Mouse (Mus musculus) embryonic facial prominence, embryonic 10.5 days (tissue): ENCODE measurements around the gene Tiam1. TPM values are rescaled to one million over a fixed set of nuclear protein-coding genes. Genes with fewer than 3 reads are reported as not detected.

ENCODE experiments used
- DNase-seq: peaks from one replicate; pipeline ENCODE4 v3.0.0-alpha.2; 2017; ENCODE audit warnings: low spot score
- H3K27ac ChIP-seq: fragments of 300-500 bp; sonication (generic); replicated peaks from 2 replicates; pipeline ENCODE4 v1.5.1; 2016; ENCODE audit warnings: mild to moderate bottlenecking
- H3K27me3 ChIP-seq: fragments of 300-500 bp; sonication (generic); replicated peaks from 2 replicates; pipeline ENCODE4 v1.6.1; 2016; ENCODE audit warnings: low read depth, mild to moderate bottlenecking; ENCODE audit not compliant: poor library complexity, severe bottlenecking
- H3K36me3 ChIP-seq: fragments of 300-500 bp; sonication (generic); replicated peaks from 2 replicates; pipeline ENCODE4 v1.6.1; 2016; ENCODE audit warnings: mild to moderate bottlenecking, moderate library complexity
- H3K4me1 ChIP-seq: fragments of 300-500 bp; sonication (generic); 2 replicates; pipeline ENCODE4 v1.6.1; 2016
- H3K4me3 ChIP-seq: fragments of 300-500 bp; sonication (generic); 2 replicates; pipeline ENCODE4 v1.5.1; 2016; ENCODE audit warnings: mild to moderate bottlenecking, moderate library complexity
- H3K9me3 ChIP-seq: fragments of 300-500 bp; sonication (generic); 2 replicates; pipeline ENCODE4 v1.6.1; 2016; ENCODE audit warnings: mild to moderate bottlenecking
- WGBS: fragments of 180-500 bp; shearing (Covaris S2); methylation state at CpG from one replicate; pipeline ENCODE4 v1.1.7; 2016; 5-methylcytosine and 5-hydroxymethylcytosine counted together
- polyA plus RNA-seq: library from polyadenylated mRNA; unstranded; fragments of >200 nt; fragmentation: Nextera tagmentation; extraction: Ambion mirVana; gene quantifications from 2 replicates; pipeline ENCODE4 v1.2.1, GENCODE M21; 2016

Gene Tiam1
- polyA plus RNA-seq, 1 experiment from 2014 or later: 25.3 TPM

DNA sequence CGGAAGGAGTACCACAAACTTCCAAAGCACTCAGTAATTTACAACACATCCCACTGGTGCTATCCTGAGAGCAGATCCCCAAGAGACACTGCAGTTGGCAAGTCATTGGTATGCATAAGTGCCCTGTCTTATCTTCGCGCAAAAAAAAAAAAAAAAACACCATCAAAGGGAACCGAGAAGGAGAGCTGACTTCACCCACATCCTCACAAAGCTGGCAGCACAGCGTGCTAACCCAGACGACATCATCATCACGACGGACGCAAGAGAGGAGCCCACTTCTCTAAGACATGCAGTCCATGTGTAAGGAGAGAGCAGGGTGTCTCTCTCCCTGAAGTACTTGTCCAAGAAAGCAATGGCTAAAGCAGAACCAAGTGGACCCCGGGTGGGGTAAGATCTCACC, 101.2 kb downstream of the Tiam1 start:
- H3K27me3 ChIP-seq: no peaks in the 10 kb centered on the region
- DNase-seq: no peak
- H3K36me3 ChIP-seq: no peaks in the 10 kb centered on the region
- H3K4me3 ChIP-seq: no peak overlapping the region
- peaks cover 3% of the 10 kb centered on the region; the same call in 1 of the 2 replicates for H3K4me1 ChIP-seq
- 93% methylated on average over 10 of the region's 10 CpGs for WGBS
- no peaks in the 10 kb centered on the region for H3K9me3 ChIP-seq
- H3K27ac ChIP-seq: no peak overlapping the region

DNA sequence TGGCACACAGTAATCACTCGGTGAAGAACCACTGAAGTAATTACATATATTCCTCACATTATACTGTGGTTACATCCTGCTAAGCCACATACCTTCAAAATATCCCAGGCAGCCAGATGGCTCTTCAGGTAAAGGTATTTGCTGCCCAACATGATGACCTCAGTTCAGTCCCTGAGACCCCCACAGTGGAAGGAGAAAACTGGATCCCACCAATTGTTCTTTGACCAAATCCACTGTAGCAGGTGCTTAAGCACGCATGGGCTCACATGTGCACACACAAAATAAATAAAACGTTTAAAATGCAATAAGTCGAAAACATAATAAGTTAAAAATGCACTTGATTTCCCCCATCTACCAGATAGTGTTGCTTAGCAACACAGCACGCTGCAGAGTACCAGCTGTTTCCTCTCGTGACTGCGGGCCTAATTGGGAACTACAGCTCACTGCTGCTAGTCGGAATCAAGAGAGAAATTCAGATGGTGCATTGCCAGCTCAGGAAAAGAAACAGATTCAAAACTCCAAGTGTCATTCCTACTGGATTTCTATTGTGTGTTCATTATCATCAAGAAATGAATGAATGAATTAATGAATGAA, 102.7 kb downstream of the Tiam1 start:
- Histone ChIP-seq H3K4me3 (no peak overlapping the region), H3K27me3 (no peaks in the 10 kb centered on the region), H3K9me3 (no peaks in the 10 kb centered on the region), H3K27ac (no peak overlapping the region), H3K4me1 (peaks cover 3% of the 10 kb centered on the region; the same call in 1 of the 2 replicates), H3K36me3 (no peaks in the 10 kb centered on the region)
- no peak for DNase-seq
- 78% methylated on average over 8 of the region's 8 CpGs for WGBS

DNA sequence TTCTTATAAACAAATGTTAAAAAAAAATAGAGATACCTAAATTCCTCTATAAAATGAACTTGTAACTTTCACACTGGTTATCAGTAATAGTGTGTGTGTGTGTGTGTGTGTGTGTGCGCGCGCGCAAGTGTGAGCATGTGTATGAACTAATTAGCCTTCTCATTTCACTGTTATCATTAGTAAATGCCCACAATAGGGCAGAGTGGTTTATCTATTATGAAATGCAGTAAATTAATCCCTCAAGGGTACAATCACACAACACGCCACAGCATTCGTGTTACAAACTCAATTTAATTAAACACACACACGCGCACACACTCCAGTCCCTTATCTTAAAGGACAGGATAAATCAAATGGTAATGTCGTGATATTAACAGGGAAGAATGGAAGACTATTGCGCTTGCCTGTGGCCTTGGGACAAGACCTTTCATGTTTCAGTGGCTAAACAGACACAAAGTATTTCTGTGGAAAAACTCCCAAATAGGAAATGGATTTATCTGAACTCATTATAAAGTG, 107.9 kb downstream of the Tiam1 start:
- no peaks in the 10 kb centered on the region for H3K27me3 ChIP-seq
- H3K4me3 ChIP-seq: no peak overlapping the region
- no peak overlapping the region for H3K27ac ChIP-seq
- WGBS: 93% methylated on average over 10 of the region's 10 CpGs
- peaks cover 14% of the 10 kb centered on the region for H3K4me1 ChIP-seq
- 0 out of 2 replicates have a peak, but pooled peaks cover under 1% of the 10 kb centered on the region for H3K36me3 ChIP-seq
- DNase-seq: no peak
- no peaks in the 10 kb centered on the region for H3K9me3 ChIP-seq

DNA sequence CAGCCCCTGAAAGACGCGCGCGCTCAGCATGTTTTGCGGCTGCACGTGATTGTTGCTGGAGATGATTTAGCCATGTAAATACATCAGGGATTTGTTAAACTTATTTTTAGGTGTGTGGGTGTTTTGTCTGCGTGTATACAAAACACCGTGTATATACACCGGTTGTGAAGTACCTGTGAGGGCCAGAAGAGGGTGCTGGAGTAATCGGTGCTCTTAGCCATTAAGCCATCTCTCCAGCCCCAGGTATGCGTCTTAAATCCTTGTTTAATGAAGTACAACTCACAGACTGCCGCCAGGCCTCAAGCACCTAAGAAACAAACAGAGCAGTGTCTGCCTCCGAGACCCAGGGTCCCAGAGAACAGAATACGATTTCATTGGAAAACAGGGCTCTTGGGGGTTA, 113.2 kb downstream of the Tiam1 start:
- peaks cover 9% of the 10 kb centered on the region; the same call in 1 of the 2 replicates for H3K36me3 ChIP-seq
- DNase-seq: no peak
- no peaks in the 10 kb centered on the region for H3K9me3 ChIP-seq
- no peak overlapping the region for H3K4me3 ChIP-seq
- H3K4me1 ChIP-seq: peaks cover 25% of the 10 kb centered on the region
- H3K27ac ChIP-seq: no peak overlapping the region
- H3K27me3 ChIP-seq: no peaks in the 10 kb centered on the region
- 93% methylated on average over 14 of the region's 14 CpGs for WGBS

DNA sequence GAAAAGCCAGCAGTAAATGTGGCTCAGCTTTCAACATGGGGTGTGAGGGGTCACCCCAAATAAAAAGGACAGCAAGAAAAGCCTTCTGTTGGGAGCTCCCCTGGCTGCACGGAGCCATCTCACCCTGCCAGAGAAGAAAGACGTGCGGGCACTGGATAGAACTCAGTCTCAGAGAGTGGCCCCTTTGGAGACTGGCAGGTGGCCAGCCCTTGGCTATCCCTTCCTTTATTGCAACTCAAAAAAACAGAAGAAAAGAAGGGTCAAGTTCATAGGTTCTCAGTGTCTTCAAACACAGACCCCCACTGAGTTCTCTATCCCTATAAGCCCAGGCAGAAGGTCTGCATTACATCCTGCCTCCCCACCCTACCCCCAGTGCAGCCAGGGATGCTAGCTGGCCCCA, 115.7 kb downstream of the Tiam1 start:
- WGBS: 88% methylated on average over 3 of the region's 3 CpGs
- peaks cover 21% of the 10 kb centered on the region for H3K36me3 ChIP-seq
- DNase-seq: no peak
- H3K27me3 ChIP-seq: no peaks in the 10 kb centered on the region
- H3K9me3 ChIP-seq: no peaks in the 10 kb centered on the region
- H3K4me1 ChIP-seq: peaks cover 22% of the 10 kb centered on the region
- H3K4me3 ChIP-seq: no peak overlapping the region
- no peak overlapping the region for H3K27ac ChIP-seq

DNA sequence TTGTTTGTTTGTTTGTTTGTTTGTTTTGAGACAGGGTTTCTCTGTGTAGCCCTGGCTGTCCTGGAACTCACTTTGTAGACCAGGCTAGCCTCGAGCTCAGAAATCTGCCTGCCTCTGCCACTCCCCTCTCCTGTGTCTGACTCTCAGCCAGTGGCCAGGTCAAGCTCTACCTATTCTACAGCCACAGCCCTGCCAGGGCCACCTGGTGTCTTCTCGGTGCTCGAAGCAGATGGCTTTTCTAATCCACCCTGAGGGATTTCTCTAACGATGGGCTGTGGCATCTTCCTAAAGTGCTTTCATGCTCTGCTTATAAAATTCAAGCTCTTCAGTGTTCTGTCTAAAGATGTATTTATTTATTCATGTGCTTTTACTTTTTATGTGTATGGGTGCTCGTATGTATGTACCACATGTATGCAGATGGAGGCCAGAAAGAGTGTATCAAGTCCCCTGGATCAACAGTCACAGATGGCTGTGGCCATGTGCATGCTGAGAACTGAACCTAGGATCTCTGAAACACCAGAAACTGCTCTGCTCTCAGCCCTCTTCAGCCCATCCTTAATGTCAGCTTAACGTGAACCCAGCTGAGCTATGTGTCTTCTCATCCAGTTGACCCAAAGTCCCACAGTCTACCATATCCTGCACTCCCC, 117.9 kb downstream of the Tiam1 start:
- no peaks in the 10 kb centered on the region for H3K27me3 ChIP-seq
- 91% methylated on average over 6 of the region's 6 CpGs for WGBS
- H3K9me3 ChIP-seq: no peaks in the 10 kb centered on the region
- no peak overlapping the region for H3K4me3 ChIP-seq
- H3K36me3 ChIP-seq: peaks cover 20% of the 10 kb centered on the region
- peaks cover 25% of the 10 kb centered on the region for H3K4me1 ChIP-seq
- H3K27ac ChIP-seq: no peak overlapping the region
- no peak for DNase-seq

DNA sequence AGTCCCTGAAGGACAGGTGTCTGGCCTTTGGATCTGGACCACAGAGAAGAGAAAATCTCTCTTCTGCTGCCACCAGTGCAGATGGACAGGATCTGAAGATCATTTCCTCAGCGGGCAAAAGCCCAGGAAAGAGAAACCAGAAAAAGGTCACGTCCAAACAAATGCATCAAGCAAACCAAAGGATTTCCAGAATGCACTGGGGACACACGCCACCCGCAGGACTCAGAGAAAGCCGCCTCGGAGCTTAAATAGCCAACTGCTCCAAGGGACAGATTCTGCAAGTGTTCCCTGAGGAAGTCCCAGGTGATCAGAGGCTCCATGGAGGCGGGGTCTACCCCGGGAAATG, 119.9 kb downstream of the Tiam1 start:
- Histone ChIP-seq H3K36me3 (peaks cover 16% of the 10 kb centered on the region), H3K27ac (no peak overlapping the region), H3K27me3 (no peaks in the 10 kb centered on the region), H3K9me3 (no peaks in the 10 kb centered on the region), H3K4me1 (peaks cover 32% of the 10 kb centered on the region), H3K4me3 (no peak overlapping the region)
- WGBS: 94% methylated on average over 8 of the region's 8 CpGs
- DNase-seq: no peak

DNA sequence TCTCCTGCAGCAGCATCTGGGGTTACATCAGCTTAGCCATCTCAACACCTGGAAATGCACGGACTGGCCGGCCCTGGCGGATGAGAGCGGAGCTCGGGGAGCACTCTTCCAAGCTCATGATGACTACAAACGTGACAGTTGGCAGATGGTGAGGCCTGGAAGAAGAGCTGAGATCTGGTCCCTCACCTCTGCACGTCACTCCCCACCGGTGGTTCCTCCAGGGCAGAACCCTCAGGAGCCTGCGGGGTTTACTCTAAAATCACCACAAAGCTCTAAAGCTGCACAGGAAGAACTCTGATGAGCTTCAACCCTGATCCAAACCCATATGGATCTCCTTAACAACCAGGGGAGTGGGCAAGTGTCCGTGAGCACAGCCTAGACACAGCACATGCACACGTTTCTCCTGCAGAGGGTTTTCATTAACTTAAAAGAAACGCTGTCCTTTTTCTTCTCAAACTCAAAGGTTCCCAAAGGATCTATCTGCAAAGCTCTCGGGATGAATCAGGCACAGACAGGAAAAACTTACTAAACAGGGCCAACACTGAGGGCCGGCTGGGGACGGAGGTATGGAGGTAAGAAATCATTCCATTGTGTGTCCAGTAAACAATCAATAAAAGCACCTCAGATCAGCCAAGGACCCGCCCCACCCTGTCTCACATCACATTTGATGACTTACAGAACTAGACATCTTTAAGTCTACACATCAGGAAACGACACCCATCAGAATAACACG, 120.5 kb downstream of the Tiam1 start:
- Histone ChIP-seq H3K27me3 (no peaks in the 10 kb centered on the region), H3K4me3 (no peak overlapping the region), H3K9me3 (no peaks in the 10 kb centered on the region), H3K36me3 (peaks cover 16% of the 10 kb centered on the region), H3K27ac (no peak overlapping the region; the same call in 1 of the 2 replicates), H3K4me1 (peaks cover 35% of the 10 kb centered on the region)
- DNase-seq: no peak
- WGBS: 66% methylated on average over 18 of the region's 18 CpGs

DNA sequence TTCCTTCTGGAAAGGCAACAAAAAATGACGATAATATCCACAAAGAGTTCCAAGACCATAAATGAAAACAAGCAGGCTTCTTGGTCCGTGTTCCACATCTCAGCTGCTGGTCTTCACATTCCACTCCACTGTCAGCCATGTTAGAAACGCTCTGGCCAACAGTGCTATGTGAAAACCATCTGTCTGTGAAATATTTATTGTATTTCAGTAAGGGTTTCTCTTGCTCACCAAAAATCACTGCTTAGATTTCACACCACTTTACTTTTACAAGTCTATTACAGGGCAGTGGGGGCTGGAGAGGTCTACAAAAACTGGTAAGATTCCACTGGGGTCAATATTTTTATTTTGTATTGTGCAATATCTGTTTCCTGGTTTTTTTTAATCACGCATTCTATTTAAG, 127.5 kb downstream of the Tiam1 start:
- no peak overlapping the region for H3K27ac ChIP-seq
- 58% methylated on average over 4 of the region's 4 CpGs for WGBS
- no peaks in the 10 kb centered on the region for H3K27me3 ChIP-seq
- H3K9me3 ChIP-seq: no peaks in the 10 kb centered on the region
- DNase-seq: no peak
- H3K36me3 ChIP-seq: peaks cover 4% of the 10 kb centered on the region
- peaks cover 69% of the 10 kb centered on the region for H3K4me1 ChIP-seq
- no peak overlapping the region for H3K4me3 ChIP-seq

DNA sequence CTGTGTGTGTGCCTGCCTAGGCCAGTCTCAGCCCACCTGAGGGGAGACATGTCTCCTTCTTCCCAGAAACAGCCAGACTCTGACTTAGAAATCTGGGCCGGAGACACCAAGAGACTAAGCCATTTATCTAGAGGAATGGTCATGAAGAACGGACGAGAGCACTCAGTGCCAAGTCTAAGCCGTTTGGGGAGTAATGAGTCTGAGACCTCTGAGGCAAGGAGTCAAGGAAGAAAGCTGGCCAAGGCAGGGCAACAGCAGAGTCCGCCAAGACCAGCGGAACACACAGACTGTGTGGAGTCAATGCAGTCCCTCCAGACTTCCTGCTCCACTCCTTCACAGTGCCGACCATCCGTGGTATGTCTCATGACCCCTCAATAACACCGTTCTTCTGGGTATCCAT, 129.0 kb downstream of the Tiam1 start:
- no peaks in the 10 kb centered on the region for H3K27me3 ChIP-seq
- WGBS: 86% methylated on average over 9 of the region's 9 CpGs
- no peak for DNase-seq
- no peak overlapping the region; the same call in 1 of the 2 replicates for H3K27ac ChIP-seq
- H3K36me3 ChIP-seq: peaks cover 17% of the 10 kb centered on the region
- H3K9me3 ChIP-seq: 0 out of 2 replicates have a peak, but pooled peaks cover 5% of the 10 kb centered on the region
- H3K4me3 ChIP-seq: no peak overlapping the region
- H3K4me1 ChIP-seq: peaks cover 67% of the 10 kb centered on the region

DNA sequence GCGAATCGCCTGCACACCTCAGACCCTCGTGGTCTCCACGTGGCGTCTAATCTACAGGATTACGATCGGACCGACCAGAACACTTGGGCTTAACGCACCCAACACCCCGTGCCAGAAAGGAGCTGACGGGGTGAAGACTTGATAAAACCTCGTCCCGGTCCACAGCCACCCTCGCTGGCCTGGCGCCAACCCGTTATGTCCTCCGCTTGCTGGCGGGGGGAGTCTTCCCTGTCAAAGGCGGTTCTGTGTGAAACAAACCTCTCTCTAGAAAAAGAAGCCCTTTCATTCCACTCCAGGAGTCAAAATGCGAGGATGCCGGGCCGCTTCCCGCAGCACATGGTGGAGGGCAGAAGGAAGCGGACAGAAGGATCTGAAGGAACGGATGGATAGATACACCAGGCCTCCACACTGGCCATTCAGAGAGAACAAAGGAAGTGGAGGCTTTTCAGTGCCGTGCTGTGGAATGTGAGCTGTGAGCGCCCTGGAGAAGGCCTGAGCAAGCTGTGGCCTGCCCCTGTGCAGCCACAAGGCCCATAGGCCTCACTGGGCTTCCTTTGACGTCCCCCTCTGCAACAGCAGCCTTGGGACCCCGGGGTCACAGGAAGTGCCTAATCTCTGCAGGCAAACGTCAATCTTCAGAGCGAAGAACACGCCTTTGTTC, 131.9 kb downstream of the Tiam1 start:
- Histone ChIP-seq H3K4me1 (peaks cover 62% of the 10 kb centered on the region), H3K36me3 (peaks cover 17% of the 10 kb centered on the region), H3K9me3 (0 out of 2 replicates have a peak, but pooled peaks cover 5% of the 10 kb centered on the region), H3K27ac (peak overlapping the region; percentile 87), H3K4me3 (0 out of 2 replicates have a peak overlapping the region, but pooled peaks have one; percentile 3), H3K27me3 (no peaks in the 10 kb centered on the region)
- DNase-seq: peak; percentile 78
- WGBS: 58% methylated on average over 32 of the region's 32 CpGs

DNA sequence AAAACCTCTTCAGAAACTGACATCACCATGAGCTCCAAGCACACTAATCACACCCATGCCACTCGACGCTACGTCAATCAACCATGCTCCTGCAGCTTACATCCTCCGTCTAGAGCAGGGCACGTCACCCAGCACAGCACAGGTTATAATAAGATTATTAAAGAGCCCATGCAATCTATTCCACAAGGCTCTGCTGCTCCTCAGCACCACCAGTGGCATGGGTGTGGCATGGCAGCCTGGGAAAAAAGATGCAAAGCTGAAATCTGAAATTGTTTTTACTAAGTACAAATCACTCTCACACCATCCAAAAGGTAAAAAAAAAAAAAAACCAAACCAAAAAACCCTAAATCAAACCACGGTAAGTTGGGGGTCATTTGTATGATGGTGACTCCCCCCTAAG, 135.1 kb downstream of the Tiam1 start:
- Histone ChIP-seq H3K36me3 (peaks cover 17% of the 10 kb centered on the region), H3K4me1 (peaks cover 32% of the 10 kb centered on the region), H3K9me3 (0 out of 2 replicates have a peak, but pooled peaks cover 5% of the 10 kb centered on the region), H3K27me3 (no peaks in the 10 kb centered on the region), H3K27ac (no peak overlapping the region), H3K4me3 (no peak overlapping the region)
- WGBS: 84% methylated on average over 6 of the region's 6 CpGs
- DNase-seq: no peak
